Mouse (Mus musculus) intestine, embryonic 16.5 days (tissue): ENCODE data around the gene Pithd1. TPM values are rescaled to one million over a fixed set of nuclear protein-coding genes. Genes with fewer than 3 reads are reported as not detected.

Source experiments
- ATAC-seq: fragments of 200-750 bp; cut with Nextera tagmentation; 2 replicates; pipeline ENCODE4 v1.8.0; 2017; ENCODE audit warnings: moderate TSS enrichment, moderate library complexity
- H3K27ac ChIP-seq: fragments of 300-500 bp; sonication (generic); 2 replicates; pipeline ENCODE4 v1.5.1; 2014; ENCODE audit warnings: mild to moderate bottlenecking, low read length
- H3K27me3 ChIP-seq: fragments of 300-500 bp; sonication (generic); replicated peaks from 2 replicates; pipeline ENCODE4 v1.6.1; 2014; ENCODE audit warnings: low read length, control low read depth, mixed read lengths; ENCODE audit not compliant: control insufficient read depth, insufficient read depth
- H3K36me3 ChIP-seq: fragments of 300-500 bp; sonication (generic); 2 replicates; pipeline ENCODE4 v1.6.1; 2014; ENCODE audit warnings: low read length, control low read depth; ENCODE audit not compliant: control insufficient read depth, insufficient read depth
- H3K4me1 ChIP-seq: fragments of 300-500 bp; sonication (generic); 2 replicates; pipeline ENCODE4 v1.6.1; 2014; ENCODE audit warnings: low read length, control low read depth, mixed read lengths; ENCODE audit not compliant: control insufficient read depth, insufficient read depth
- H3K4me2 ChIP-seq: fragments of 300-500 bp; sonication (generic); 2 replicates; pipeline ENCODE4 v1.6.1; 2014; ENCODE audit warnings: low read depth, low read length, control low read depth
- H3K4me3 ChIP-seq: fragments of 300-500 bp; sonication (generic); 2 replicates; pipeline ENCODE4 v1.5.1; 2014; ENCODE audit warnings: mild to moderate bottlenecking, low read length
- H3K9ac ChIP-seq: fragments of 300-500 bp; sonication (generic); 2 replicates; pipeline ENCODE4 v1.6.1; 2014; ENCODE audit warnings: low read depth, low read length
- H3K9me3 ChIP-seq: fragments of 300-500 bp; sonication (generic); 2 replicates; pipeline ENCODE4 v1.6.1; 2016; ENCODE audit warnings: low read length, control low read depth; ENCODE audit not compliant: control insufficient read depth
- WGBS: fragments of 180-500 bp; shearing (Covaris S2); extraction: QIAGEN DNeasy Blood & Tissue Kit; methylation state at CpG from one replicate; pipeline ENCODE4 v1.1.7; 2014; 5-methylcytosine and 5-hydroxymethylcytosine counted together
- polyA plus RNA-seq: library from polyadenylated mRNA; unstranded; fragments of >200 nt; fragmentation: Nextera tagmentation; extraction: Ambion mirVana; gene quantifications from 2 replicates; pipeline ENCODE4 v1.2.1, GENCODE M21; 2015

The Pithd1 gene
- polyA plus RNA-seq: 41.3 and 47.2 TPM in 2 replicates

- Histone ChIP-seq H3K9me3 (peaks cover 4% of the 10 kb centered on the region; the same call in 1 of the 2 replicates), H3K27me3 (no peaks in the 10 kb centered on the region), H3K4me2 (peak within 1 kb of the TSS; percentile 88), H3K4me3 (peak within 1 kb of the TSS; percentile 95), H3K27ac (peak within 1 kb of the TSS; percentile 84), H3K9ac (peak within 1 kb of the TSS; percentile 91), H3K4me1 (peaks cover 10% of the 10 kb centered on the region), H3K36me3 (no peaks in the 10 kb centered on the region; the same call in 1 of the 2 replicates)
- ATAC-seq: peak; percentile 92
- WGBS: under 1% methylated on average over 81 of the region's 81 CpGs
These were observed at the start of gene Pithd1 for GRCm38 (mm10) chr4:135986943-135987710. Gene Pithd1, minus strand, starts transcription at chr4:135987264.

- no peak overlapping the region for H3K4me3 ChIP-seq
- no peak overlapping the region for H3K27ac ChIP-seq
- H3K27me3 ChIP-seq: no peaks in the 10 kb centered on the region
- no peak overlapping the region for H3K4me2 ChIP-seq
- no peak overlapping the region for H3K9ac ChIP-seq
- no peaks in the 10 kb centered on the region for H3K9me3 ChIP-seq
- no peaks in the 10 kb centered on the region for H3K36me3 ChIP-seq
- no peak for ATAC-seq
- WGBS: 67% methylated on average over 4 of the region's 4 CpGs
- peaks cover 11% of the 10 kb centered on the region; the same call in 1 of the 2 replicates for H3K4me1 ChIP-seq
These were observed 48.0 kb upstream of the Pithd1 start for GRCm38 (mm10) chr4:136035078-136035477.

GRCm38 (mm10) chr4:136033231-136033630, 46.2 kb upstream of the Pithd1 start:
- no peaks in the 10 kb centered on the region for H3K9me3 ChIP-seq
- 82% methylated on average over 1 of the region's 1 CpGs for WGBS
- no peak overlapping the region for H3K9ac ChIP-seq
- no peak overlapping the region for H3K4me3 ChIP-seq
- ATAC-seq: no peak
- no peak overlapping the region for H3K4me2 ChIP-seq
- no peaks in the 10 kb centered on the region for H3K36me3 ChIP-seq
- H3K27ac ChIP-seq: no peak overlapping the region
- H3K27me3 ChIP-seq: no peaks in the 10 kb centered on the region
- H3K4me1 ChIP-seq: peaks cover 11% of the 10 kb centered on the region; the same call in 1 of the 2 replicates

GRCm38 (mm10) chr4:136030968-136031909, 44.2 kb upstream of the Pithd1 start:
- Histone ChIP-seq H3K36me3 (no peaks in the 10 kb centered on the region), H3K9me3 (no peaks in the 10 kb centered on the region), H3K27me3 (no peaks in the 10 kb centered on the region), H3K9ac (peak overlapping the region; percentile 27), H3K4me1 (peaks cover 11% of the 10 kb centered on the region; the same call in 1 of the 2 replicates), H3K4me3 (no peak overlapping the region), H3K4me2 (0 out of 2 replicates have a peak overlapping the region, but pooled peaks have one; percentile 17), H3K27ac (peak overlapping the region; percentile 20; the same call in 1 of the 2 replicates)
- WGBS: 7% methylated on average over 8 of the region's 8 CpGs
- peak; percentile 78 for ATAC-seq

- H3K4me2 ChIP-seq: no peak overlapping the region
- no peak overlapping the region for H3K27ac ChIP-seq
- no peak overlapping the region for H3K4me3 ChIP-seq
- ATAC-seq: no peak
- no peaks in the 10 kb centered on the region for H3K27me3 ChIP-seq
- no peak overlapping the region for H3K9ac ChIP-seq
- peaks cover 11% of the 10 kb centered on the region; the same call in 1 of the 2 replicates for H3K4me1 ChIP-seq
- no peaks in the 10 kb centered on the region for H3K9me3 ChIP-seq
- H3K36me3 ChIP-seq: no peaks in the 10 kb centered on the region
- 79% methylated on average over 5 of the region's 5 CpGs for WGBS
These were observed 41.6 kb upstream of the Pithd1 start for GRCm38 (mm10) chr4:136028689-136029088.

GRCm38 (mm10) chr4:136028132-136028564, 41.1 kb upstream of the Pithd1 start:
- Histone ChIP-seq H3K36me3 (no peaks in the 10 kb centered on the region), H3K27ac (no peak overlapping the region), H3K27me3 (no peaks in the 10 kb centered on the region), H3K9me3 (no peaks in the 10 kb centered on the region), H3K9ac (no peak overlapping the region), H3K4me2 (no peak overlapping the region), H3K4me3 (no peak overlapping the region), H3K4me1 (peaks cover 11% of the 10 kb centered on the region; the same call in 1 of the 2 replicates)
- no peak for ATAC-seq
- WGBS: 84% methylated on average over 19 of the region's 19 CpGs

- no peak overlapping the region for H3K9ac ChIP-seq
- H3K4me1 ChIP-seq: peaks cover 11% of the 10 kb centered on the region; the same call in 1 of the 2 replicates
- no peaks in the 10 kb centered on the region for H3K27me3 ChIP-seq
- H3K27ac ChIP-seq: no peak overlapping the region
- no peak overlapping the region for H3K4me3 ChIP-seq
- no peaks in the 10 kb centered on the region for H3K9me3 ChIP-seq
- WGBS: 81% methylated on average over 8 of the region's 8 CpGs
- no peak for ATAC-seq
- no peak overlapping the region for H3K4me2 ChIP-seq
- H3K36me3 ChIP-seq: no peaks in the 10 kb centered on the region
These were observed 40.5 kb upstream of the Pithd1 start for GRCm38 (mm10) chr4:136027416-136028131.

GRCm38 (mm10) chr4:136025350-136025749, 38.3 kb upstream of the Pithd1 start:
- H3K27me3 ChIP-seq: no peaks in the 10 kb centered on the region
- ATAC-seq: no peak
- WGBS: 70% methylated on average over 1 of the region's 1 CpGs
- H3K4me1 ChIP-seq: peaks cover 3% of the 10 kb centered on the region
- H3K36me3 ChIP-seq: no peaks in the 10 kb centered on the region
- H3K9ac ChIP-seq: no peak overlapping the region
- H3K27ac ChIP-seq: no peak overlapping the region
- H3K4me3 ChIP-seq: no peak overlapping the region
- H3K4me2 ChIP-seq: no peak overlapping the region
- H3K9me3 ChIP-seq: no peaks in the 10 kb centered on the region
